Mouse (Mus musculus) liver, adult 10 weeks (tissue): ENCODE data around the gene Mucl1. TPM values are rescaled to one million over a fixed set of nuclear protein-coding genes. Genes with fewer than 3 reads are reported as not detected.

ENCODE experiments used
- polyA plus RNA-seq: library from polyadenylated mRNA; stranded (reverse); fragments of 350-450 nt; fragmentation: Illumina TruSeq; extraction: RNeasy Lipid Tissue Mini Kit (QIAGEN cat#74804); gene quantifications from one replicate; pipeline ENCODE4 v1.2.3, GENCODE M21; 2014; ENCODE audit warnings: low read depth, low replicate concordance

Mucl1 gene
- not detected for polyA plus RNA-seq

DNA sequence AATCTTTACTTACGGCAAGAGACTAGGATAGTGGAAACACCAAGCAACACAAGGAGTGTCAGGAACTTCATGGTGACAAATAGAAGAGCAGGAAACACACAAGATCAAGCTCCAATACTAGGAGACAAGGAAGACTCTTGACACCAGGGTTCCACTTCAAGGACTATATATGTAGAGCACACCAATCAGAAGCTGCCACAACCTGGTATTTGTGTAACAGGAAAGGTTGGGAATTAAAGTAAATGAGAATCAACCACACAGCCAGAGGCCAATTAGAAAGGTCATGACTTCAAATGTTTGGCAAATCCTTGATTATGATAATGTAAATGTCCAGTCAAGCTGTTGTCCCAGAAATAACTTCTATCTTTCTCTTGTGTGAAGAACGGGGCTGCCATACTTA, at the start of gene Mucl1:
TSS of gene Mucl1 (minus strand) at position 101 of the 400 bp plus-strand sequence.

Other genes starting within 250 kb of the Mucl1 start
- gene Ppp1r1a, start 217.5 kb downstream of the Mucl1 start, polyA plus RNA-seq, result not detected
- not detected for gene Glycam1, start 190.4 kb downstream of the Mucl1 start, polyA plus RNA-seq
- gene Mucl2, start 143.8 kb upstream of the Mucl1 start, polyA plus RNA-seq, result not detected